ENCODE assay signal across 20 mouse cellular contexts in genomic region chr4:26223267-26223666, GRCm38 (mm10).
"Had no signal": no experiment of that assay in that cellular context is flagged by ENCODE, and none has a peak within 500 bp of the region (broad histone marks: within the 10 kb centered on the region; RNA-seq: fewer than 3 reads in every experiment).

No protein-coding gene starts in this region.

- H3K4me2 ChIP-seq: lung, embryonic 14.5 days; midbrain, embryonic 12.5 days; neural tube, embryonic 13.5 days; neural tube, embryonic 15.5 days had no signal

- H3K27me3 ChIP-seq: midbrain, embryonic 12.5 days; neural tube, embryonic 13.5 days; neural tube, embryonic 15.5 days had no signal

- H3K36me3 ChIP-seq: midbrain, embryonic 10.5 days; midbrain, embryonic 12.5 days; neural tube, embryonic 13.5 days; neural tube, embryonic 15.5 days had no signal

- H3K9me3 ChIP-seq: midbrain, embryonic 10.5 days; midbrain, embryonic 12.5 days; neural tube, embryonic 13.5 days; neural tube, embryonic 15.5 days had no signal

- H3K4me1 ChIP-seq: midbrain, embryonic 10.5 days; midbrain, embryonic 12.5 days; neural tube, embryonic 13.5 days; neural tube, embryonic 15.5 days had no signal

- H3K27ac ChIP-seq: macrophage; midbrain, embryonic 10.5 days; midbrain, embryonic 12.5 days; neural tube, embryonic 13.5 days; neural tube, embryonic 15.5 days had no signal

- H3K4me3 ChIP-seq: midbrain, embryonic 10.5 days; midbrain, embryonic 12.5 days; myocyte; neural tube, embryonic 13.5 days; neural tube, embryonic 15.5 days had no signal

- H3K9ac ChIP-seq: lung, embryonic 14.5 days; midbrain, embryonic 12.5 days; neural tube, embryonic 13.5 days; neural tube, embryonic 15.5 days had no signal

- ATAC-seq: midbrain, embryonic 16.5 days had no signal

- DNase-seq: lung, adult 18-20 months; lung, embryonic 14.5 days; lung, postnatal 10 days; lung, postnatal 36 days; midbrain, embryonic 14.5 days; retina, postnatal 1 day; right cerebral cortex, adult 18-20 months; right cerebral cortex, postnatal 25 days; right cerebral cortex, postnatal 4 days; spleen, adult 18-20 months; thymus, adult 18-20 months; thymus, postnatal 14 days; thymus, postnatal 36 days had no signal
